Mouse (Mus musculus) E14TG2a.4 (cell line): ENCODE measurements at regions not wholly inside any gene's neighbourhood (a gene's known extent, or its start where the extent isn't known, plus 50 kb on each side); places are given as distances from the start of the nearest gene placed in this dataset.

Experiments used
- H3K27me3 ChIP-seq: 2 replicates; pipeline ENCODE4 v1.6.1; 2014; ENCODE audit warnings: low read length, control low read depth; ENCODE audit not compliant: insufficient read depth
- H3K36me3 ChIP-seq: 2 replicates; pipeline ENCODE4 v1.6.1; 2014; ENCODE audit warnings: low read length, control low read depth; ENCODE audit not compliant: insufficient read depth
- H3K4me1 ChIP-seq: replicated peaks from 2 replicates; pipeline ENCODE4 v1.6.1; 2014; ENCODE audit warnings: low read depth, low read length, control low read depth
- H3K4me3 ChIP-seq: replicated peaks from 2 replicates; pipeline ENCODE4 v1.5.1; 2014; ENCODE audit warnings: mild to moderate bottlenecking, low read length
- H3K9me3 ChIP-seq: 2 replicates; pipeline ENCODE4 v1.6.1; 2014; ENCODE audit warnings: low read length, control low read depth
- CTCF ChIP-seq: conservative IDR thresholded peaks from 2 replicates; pipeline ENCODE4 v1.5.1; 2014; ENCODE audit warnings: low read length
- NANOG ChIP-seq: IDR thresholded peaks from 2 replicates; pipeline ENCODE4 v1.6.1; 2014; ENCODE audit warnings: borderline replicate concordance, low read length, mixed read lengths
- POU5F1 ChIP-seq: IDR thresholded peaks from 2 replicates; pipeline ENCODE4 v1.6.1; 2014; ENCODE audit warnings: low read length, borderline replicate concordance

DNA sequence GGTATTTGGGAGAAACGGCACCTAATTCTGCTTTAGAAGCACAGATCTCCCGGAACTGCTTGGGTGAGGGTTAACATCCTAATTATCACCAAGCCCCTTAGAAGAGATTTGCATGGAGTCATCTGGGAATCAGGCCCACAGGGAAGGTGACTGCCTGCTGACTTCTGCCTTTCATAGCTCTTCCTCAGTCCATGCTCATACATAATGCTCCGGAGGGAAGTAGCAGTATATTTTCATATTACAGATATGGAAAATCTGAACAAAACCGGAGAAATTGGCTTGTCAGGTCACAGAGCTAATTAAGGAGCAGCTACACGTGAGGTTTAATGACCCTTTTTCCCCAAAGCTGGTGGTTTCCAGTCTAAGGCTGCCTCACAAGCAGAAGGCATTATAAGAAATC lies 72.8 kb upstream of the Nbea start:
- TF ChIP-seq NANOG (no peak), CTCF (no peak), POU5F1 (no peak)
- H3K27me3 ChIP-seq: no peaks in the 10 kb centered on the region

DNA sequence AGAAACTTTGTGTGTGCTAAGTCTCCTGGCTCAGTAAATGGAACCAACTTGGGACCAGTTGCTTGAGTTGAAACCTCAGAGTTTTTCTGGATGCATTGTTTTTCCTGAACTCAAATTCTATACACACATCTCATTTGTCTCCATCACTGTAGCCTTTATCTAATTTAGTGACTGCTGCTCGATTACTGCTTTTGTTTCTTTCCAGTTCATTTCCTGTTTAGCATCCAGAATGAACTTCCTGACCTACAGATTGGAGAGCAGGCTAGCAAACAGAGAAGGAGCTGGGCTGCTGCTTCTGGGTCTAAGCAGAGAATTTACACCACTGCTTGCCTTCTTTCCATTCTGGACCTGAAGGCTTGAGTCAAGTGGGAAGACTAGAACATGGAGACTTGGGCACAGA lies 60.9 kb upstream of the Nbea start:
- H3K9me3 ChIP-seq: no peaks in the 10 kb centered on the region; the same call in 1 of the 2 replicates
- no peaks in the 10 kb centered on the region for H3K36me3 ChIP-seq
- H3K27me3 ChIP-seq: no peaks in the 10 kb centered on the region
- no peaks in the 10 kb centered on the region for H3K4me1 ChIP-seq
- TF ChIP-seq CTCF (no peak), NANOG (no peak), POU5F1 (no peak)
- H3K4me3 ChIP-seq: no peak overlapping the region

More for the DNA sequence above, 72.8 kb upstream of the Nbea start:
- no peaks in the 10 kb centered on the region for H3K36me3 ChIP-seq
- H3K4me3 ChIP-seq: no peak overlapping the region
- H3K4me1 ChIP-seq: no peaks in the 10 kb centered on the region
- no peaks in the 10 kb centered on the region for H3K9me3 ChIP-seq

DNA sequence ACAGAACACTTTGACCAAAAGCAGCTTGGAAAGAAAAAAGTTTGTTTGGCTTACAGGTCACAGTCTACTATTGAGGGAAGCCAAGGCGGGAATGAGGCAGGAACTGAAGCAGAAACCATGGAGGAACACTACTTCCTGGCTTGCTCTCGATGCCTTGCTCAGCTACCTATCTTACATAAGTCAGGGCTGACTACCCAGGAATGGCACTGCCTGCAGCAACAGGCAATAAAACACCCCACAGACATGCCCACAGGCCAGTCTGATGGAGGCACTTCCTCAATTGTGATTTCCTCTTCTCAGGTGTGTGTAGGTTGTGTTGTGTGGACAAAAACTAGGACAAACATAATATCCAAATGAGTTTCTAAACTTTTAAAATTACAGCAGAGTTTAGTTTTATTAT lies 54.7 kb upstream of the Nbea start:
- Histone ChIP-seq H3K4me3 (no peak overlapping the region), H3K9me3 (no peaks in the 10 kb centered on the region; the same call in 1 of the 2 replicates), H3K4me1 (no peaks in the 10 kb centered on the region), H3K27me3 (no peaks in the 10 kb centered on the region), H3K36me3 (no peaks in the 10 kb centered on the region)
- TF ChIP-seq NANOG: no peak
- no peak for TF ChIP-seq POU5F1
- no peak for TF ChIP-seq CTCF

DNA sequence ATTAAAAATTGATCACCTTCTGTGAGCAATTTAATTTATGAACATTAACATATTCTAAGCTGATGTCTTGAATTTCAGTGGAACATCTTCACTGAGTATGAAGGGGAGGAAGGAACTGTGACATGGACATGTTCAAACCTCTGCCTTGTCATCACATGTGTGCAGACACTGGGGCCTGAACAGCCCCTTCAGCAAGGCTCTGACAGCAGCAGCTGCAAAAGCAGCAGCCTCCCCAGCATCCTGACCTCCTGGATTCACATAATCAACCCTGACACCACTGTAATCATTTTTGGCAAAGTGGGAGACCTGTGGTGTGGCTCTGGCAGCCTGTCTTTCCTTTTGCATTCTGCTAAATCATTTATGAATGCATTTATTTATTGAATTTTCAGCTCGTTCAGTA lies 52.7 kb upstream of the Nbea start:
- no peak for TF ChIP-seq CTCF
- TF ChIP-seq NANOG: no peak
- H3K4me1 ChIP-seq: no peaks in the 10 kb centered on the region

More for the DNA sequence above, 52.7 kb upstream of the Nbea start:
- Histone ChIP-seq H3K36me3 (no peaks in the 10 kb centered on the region), H3K27me3 (no peaks in the 10 kb centered on the region), H3K9me3 (no peaks in the 10 kb centered on the region), H3K4me3 (no peak overlapping the region)
